Mouse (Mus musculus): ENCODE measurements at regions not wholly inside any gene's neighbourhood (a gene's known extent, or its start where the extent isn't known, plus 50 kb on each side); places are given as distances from the start of the nearest gene placed in this dataset.

DNA sequence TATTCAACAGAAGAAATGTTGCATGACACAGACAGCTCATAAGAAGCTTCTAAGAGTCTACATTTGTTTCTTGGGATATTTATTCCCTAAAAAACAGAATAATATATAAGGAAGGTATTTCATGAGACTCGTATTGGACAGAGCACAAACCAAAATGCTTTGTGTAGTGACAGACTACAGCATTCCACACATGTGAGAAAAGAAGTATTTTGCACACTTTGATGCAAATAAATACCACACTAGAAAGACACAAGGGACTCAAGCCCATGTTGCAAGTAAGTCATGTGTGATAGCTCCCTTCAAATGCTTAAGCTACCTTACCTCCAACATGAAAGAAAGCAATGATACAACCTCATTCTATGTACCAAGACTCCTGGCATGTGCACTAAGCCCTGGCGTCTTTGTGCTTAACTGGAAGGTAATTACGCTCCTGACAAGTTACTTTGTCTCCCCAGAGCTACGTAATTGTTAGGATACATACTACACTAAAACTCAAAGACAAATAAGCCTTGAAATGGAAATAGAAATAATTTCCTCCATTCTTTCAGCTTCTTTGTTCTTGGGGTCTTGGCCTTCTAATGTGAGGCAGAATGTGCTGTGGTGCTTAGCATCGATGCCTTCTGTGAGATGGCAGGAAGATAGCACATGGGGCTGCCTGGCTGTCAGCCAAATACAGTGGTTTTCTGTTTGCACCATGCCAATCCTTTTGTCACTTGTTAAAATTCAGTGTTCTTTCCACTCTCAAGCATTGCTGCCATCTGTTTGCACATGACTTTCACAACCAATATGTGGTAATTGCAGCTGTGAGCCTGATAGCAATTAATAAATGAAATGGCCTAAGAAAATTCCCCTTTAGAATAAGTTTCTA, 1214.4 kb upstream of the Igfbp7 start:
- DNase-seq (ENCODE audit: low spot score), result no peak

GRCm38 (mm10) chr5:78608317-78608716, 1200.5 kb upstream of the Igfbp7 start:
- no peak for DNase-seq (ENCODE audit: low spot score)

- peak; percentile 15 for DNase-seq (ENCODE audit: low spot score)
These were observed 1194.8 kb upstream of the Igfbp7 start for GRCm38 (mm10) chr5:78602599-78602998.

GRCm38 (mm10) chr5:78584823-78585222, 1177.0 kb upstream of the Igfbp7 start:
- peak; percentile 18 for DNase-seq (ENCODE audit: low spot score)

DNA sequence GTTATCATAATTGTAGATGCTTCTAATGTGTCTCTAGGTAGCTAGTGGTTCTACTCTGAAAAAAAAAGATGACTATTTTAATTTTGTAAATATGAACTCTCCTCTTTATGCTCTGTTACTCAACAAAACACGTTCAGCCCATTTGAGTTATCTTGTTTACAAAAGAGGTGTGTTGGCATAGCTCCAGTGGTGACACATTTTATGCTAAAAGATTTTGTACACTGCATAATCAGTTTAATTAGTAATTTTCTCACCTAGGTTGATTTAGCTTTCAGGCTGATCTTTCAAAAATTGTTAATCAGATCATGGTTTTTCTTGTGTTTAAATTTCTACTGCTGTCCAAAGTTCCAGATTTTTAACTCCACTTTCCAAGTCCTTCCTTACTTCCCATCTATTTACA, 1149.1 kb upstream of the Igfbp7 start:
- DNase-seq (ENCODE audit: low spot score), result no peak

GRCm38 (mm10) chr5:78535308-78535707, 1127.5 kb upstream of the Igfbp7 start:
- DNase-seq (ENCODE audit: low spot score), result no peak
